Mouse (Mus musculus): ENCODE measurements around the gene Nab1. TPM values are rescaled to one million over a fixed set of nuclear protein-coding genes. Genes with fewer than 3 reads are reported as not detected.

Gene Nab1
- total RNA-seq, 1 experiment from 2014 or later: 40.1 TPM

GRCm38 (mm10) chr1:52419088-52419819 is 81.2 kb downstream of the Nab1 start:
- ATAC-seq (replicated peaks; ENCODE audit: low read depth, poor library complexity, severe bottlenecking): no peak

Other genes with a start within 250 kb of the Nab1 start
- gene Nemp2, start 130.0 kb upstream of the Nab1 start, total RNA-seq (2017): 13.7 and 14.2 TPM in 2 replicates
- 6.8 and 14.7 TPM in 2 replicates for gene Mfsd6, start 226.8 kb upstream of the Nab1 start, total RNA-seq (2017)

Measured in common myeloid progenitor, adult 5-6 weeks (primary cell).